Mouse (Mus musculus): ENCODE results near the gene Ubiad1.

The Ubiad1 gene

DNA sequence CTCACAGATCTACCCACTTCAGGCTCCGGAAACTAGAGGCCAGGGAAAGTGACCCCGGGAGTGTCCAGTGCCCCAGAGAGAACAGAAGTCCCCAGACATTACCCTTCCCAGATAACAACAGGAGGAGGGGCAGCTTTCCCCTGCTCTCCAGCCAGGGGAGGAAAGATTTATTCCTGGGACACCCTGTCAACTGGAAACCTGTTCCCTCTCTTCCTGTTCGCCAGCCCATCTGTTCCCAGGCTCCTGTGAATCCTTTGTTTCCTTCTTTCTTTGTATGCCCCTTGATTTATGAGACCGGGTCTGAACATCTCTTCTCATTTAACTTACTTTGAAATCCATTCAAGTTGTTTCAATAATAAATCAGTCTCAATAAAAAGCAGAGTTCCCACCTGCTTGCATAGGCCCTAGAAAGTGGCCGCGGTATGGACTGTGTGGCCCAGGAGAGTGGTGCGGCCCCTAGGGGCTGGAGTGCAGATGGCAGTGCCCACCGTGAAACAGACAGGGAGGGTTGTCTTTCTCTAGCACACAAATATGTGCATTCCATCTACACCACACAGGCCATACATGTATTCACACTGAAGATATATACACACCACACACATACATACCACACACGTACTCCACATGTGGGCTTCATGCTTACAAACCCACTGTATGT, 45.0 kb downstream of the Ubiad1 start:
- no peak for DNase-seq

DNA sequence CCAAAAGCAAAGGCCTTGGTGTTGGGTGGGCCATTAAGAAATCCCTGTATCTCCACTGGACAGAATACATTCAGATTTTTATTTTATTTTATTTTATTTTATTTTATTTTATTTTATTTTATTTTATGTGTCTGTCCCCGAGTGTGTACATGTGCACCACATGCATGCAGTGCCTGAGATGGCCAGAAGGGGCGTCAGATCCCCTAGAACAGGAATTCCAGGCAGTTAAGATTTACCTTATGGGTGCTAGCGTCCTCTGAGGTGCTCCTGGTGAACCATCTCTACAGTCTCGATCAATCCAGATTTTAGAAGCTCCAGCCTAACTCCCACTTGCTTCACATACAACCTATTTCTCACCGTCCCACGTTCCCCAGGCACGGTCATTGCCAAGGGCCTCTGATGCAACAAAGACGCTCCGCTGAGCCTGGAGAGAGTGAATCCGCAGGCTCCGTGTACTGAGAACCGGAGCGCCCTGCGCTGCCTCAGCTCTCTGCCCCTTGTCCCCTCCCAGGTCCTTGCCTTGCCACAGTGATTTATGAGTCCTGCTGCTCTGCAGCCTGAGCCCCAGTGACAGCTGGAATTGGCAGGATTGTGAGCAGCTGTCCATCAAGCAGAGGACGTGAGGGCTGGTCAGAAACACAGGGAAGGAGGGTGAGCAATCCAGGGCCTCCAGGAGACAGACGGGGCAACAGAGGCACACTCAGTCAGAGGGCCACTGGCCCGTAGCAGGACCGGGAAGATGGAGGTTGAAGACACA, 46.9 kb downstream of the Ubiad1 start:
- no peak for DNase-seq

DNA sequence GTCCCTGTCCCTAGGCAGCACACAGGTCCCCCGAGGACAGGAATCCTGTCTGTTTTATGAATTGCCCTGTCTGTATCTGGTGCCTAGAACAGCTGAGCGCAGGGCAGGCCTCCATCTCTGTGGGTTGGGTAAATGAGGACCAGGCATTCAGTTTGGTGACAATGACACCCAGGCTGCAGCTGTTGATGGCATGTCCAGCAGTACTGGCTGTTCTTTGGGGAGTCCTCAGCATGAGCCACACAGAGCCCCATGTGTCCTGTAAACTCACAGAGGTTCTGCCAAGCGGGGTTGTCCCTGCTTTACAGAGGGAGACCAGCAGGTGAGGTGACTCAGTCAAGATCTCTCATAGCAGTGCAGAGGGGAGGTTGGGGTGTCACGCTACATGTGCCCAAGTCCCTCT, 47.5 kb downstream of the Ubiad1 start:
- no peak for DNase-seq

DNA sequence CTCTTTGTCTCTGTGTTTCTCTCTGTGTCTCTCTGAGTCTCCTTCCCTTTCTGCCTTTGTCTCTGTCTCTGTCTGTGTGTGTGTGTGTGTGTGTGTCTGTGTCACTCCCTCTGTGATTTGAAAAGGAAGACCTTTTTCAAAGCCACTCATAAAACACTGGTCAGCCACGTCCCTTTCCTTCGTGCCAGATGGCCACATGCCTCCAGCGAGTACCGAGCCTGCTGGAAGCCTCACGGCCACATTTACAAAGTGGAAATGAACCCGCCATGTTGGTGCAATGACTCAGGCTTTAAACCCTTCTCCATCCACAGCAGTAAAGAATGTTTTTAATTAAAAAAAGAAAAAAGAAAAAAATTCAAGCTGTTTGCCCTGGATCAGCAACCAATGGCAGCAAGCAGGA, 48.7 kb downstream of the Ubiad1 start:
- DNase-seq, result peak; percentile 46 to 65

DNA sequence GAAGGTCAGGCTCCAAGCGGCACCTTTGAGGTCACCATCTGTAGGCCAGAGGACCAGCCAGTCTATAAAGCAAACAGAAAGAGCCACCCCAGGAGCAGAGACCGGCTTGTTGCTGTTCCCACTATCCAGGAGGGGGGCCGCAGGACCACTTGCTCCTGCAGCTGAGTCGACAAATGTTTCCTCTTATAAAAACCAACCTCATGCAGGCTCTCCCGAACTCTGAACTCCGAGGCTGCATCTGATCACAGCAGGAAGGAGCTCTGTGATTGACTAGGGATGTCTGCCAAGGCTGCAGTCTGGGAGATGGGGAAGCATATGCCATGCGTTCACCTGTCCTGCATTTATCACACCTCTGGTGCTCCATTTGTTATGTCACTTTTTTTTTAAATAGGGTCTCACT, 49.4 kb downstream of the Ubiad1 start:
- DNase-seq, result no peak

DNA sequence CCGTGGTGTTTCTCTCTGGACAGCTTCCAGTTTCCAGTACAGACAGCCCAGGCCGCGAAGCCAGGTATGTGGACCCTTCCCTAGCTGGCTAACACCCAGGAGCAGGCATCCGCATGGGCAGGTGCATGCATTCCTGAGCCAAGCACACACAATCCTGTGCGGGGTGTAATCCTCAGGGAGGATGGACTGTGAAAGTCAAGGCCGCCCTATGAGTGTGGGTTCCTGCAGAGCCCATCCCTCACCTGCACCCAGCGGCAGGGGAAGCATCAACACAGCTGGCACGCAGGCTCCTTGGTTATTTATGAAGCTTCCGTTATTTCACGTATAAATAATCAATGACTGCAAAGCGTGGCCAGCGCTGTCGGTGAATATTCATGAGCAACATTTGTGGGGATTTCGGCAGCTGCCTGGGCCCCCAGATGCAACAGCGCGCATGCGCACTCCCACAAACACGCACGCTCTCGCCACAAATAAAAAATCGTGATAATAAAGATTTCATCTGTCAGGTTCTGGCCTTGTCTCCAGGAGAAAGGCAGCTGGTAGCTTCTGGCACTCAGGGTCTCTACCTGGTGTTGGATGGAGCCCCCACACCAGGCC, 52.8 kb downstream of the Ubiad1 start:
- DNase-seq, result no peak

DNA sequence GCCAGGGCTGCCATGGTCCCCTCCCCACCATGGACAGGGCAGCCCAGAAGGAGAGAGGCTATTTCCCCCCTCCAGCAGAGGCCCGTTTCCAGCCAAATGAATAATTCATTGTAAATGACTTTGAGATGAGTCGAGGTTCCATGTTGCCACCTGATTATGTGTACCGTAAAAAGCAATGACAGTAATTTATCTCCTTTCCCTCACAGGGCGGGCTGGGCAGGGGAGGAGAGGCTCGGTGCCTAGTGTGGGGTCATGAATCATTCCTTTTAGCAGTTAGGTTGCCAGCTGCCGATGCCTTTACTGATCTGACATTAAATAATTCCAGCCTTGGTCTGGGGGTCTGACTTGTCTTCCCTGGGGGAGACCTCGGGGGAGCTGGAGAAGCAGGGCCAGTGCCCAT, 54.9 kb downstream of the Ubiad1 start:
- no peak for DNase-seq

DNA sequence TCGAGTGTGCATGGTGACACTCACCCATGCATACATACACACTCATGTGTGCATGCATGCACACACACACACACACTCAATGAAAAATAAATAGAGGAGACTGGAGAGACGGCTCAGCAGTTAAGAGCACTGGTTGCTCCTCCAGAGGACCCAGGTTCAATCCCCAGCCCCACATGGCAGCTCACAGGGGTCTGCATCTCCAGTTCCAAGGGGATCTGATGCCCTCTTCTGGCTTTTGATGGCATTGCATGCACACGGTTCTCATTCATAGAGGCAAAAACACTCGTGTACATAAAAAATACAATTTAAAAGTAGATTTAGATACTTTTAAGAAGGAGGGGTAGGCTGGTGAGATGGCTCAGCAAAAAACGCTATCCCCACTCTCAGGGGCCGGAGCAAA, 55.5 kb downstream of the Ubiad1 start:
- DNase-seq, result no peak

DNA sequence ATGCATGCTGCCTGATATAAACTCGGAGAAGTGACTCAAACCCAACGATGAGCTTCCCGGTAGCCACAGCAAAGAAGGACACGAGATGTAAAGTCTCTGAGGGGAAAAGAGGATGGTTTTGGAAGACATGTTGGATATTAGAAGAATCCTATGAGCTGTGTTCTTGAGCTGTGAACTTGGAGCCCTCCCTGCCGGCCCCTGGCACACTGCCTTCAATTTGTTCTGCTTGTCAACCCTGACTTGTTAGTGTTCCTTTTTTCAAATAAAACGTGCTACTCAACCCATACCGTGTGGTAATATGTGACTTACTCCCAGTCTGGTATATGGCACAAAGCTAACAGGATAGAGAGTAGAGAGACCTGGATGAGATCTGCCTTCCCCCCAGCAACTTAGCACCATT, 59.3 kb downstream of the Ubiad1 start:
- DNase-seq, result no peak

Measured in cerebellum, postnatal 25 days (tissue).